Mouse (Mus musculus) cerebellum, adult 9-11 months (tissue): ENCODE measurements around the gene Gm10408.
"Not testable (repeated sequence)": the region's sequence is repeated elsewhere in the genome, so short reads cannot be mapped to it uniquely, and the experiment has no call there.

Experiments
- DNase-seq: peaks from one replicate; pipeline ENCODE4 v3.0.0; 2022

The Gm10408 gene

GRCm38 (mm10) chr14:3449079-3449478 is at the start of gene Gm10408:
Gene Gm10408 (plus strand): TSS chr14:3449379.
- DNase-seq: not testable (repeated sequence)

GRCm38 (mm10) chr14:3412314-3412713 is 36.9 kb upstream of the Gm10408 start, which contains the start of gene Gm10409:
Gene Gm10409 (plus strand): TSS chr14:3412614.
- not testable (repeated sequence) for DNase-seq

GRCm38 (mm10) chr14:3427803-3428202 is 21.4 kb upstream of the Gm10408 start, which contains the start of gene Gm3005:
Gene Gm3005 (plus strand): TSS chr14:3428103.
- not testable (repeated sequence) for DNase-seq
